Mouse (Mus musculus) adrenal gland, postnatal 4 days (tissue): ENCODE results near the gene Olfr1122. TPM values are rescaled to one million over a fixed set of nuclear protein-coding genes. Genes with fewer than 3 reads are reported as not detected.
"Not testable (repeated sequence)": the region's sequence is repeated elsewhere in the genome, so short reads cannot be mapped to it uniquely, and the experiment has no call there.

Source experiments
- DNase-seq, 2 experiments: peaks; one replicate each; pipeline ENCODE4 v3.0.0; 2021 to 2022; ENCODE audit warnings: low spot score in 2 of 2, mixed read lengths in 2 of 2
- long read RNA-seq, 2 experiments: library from polyadenylated mRNA; stranded (forward); transcript quantifications; one replicate each; pipeline ENCODE4 v2.0.0; 2021
- total RNA-seq, 2 experiments: library from RNA; stranded (reverse); gene quantifications; 2 replicates each; pipeline ENCODE4 v1.2.3; 2021

Gene Olfr1122
- total RNA-seq, result under 1 TPM in 1 of 2 experiments, not detected in 1; 0.06 TPM
- long read RNA-seq, experiment 1, result 0 reads
- long read RNA-seq, experiment 2, result 0 reads

- DNase-seq, result no peak
Observed at GRCm38 (mm10) chr2:87385549-87385948, at the start of gene Olfr1122. Gene Olfr1122 (plus strand): TSS chr2:87385849.

- DNase-seq, result no peak
Observed at GRCm38 (mm10) chr2:87354515-87354914, 31.1 kb upstream of the Olfr1122 start, which contains the start of gene Olfr1120. Gene Olfr1120 (plus strand): TSS chr2:87354815.

- DNase-seq, result not testable (repeated sequence)
Observed at GRCm38 (mm10) chr2:87360121-87360520, 25.5 kb upstream of the Olfr1122 start.

- DNase-seq, result no peak
Observed at GRCm38 (mm10) chr2:87369595-87369994, 16.1 kb upstream of the Olfr1122 start, which contains the start of gene Olfr1121. Gene Olfr1121 (plus strand): TSS chr2:87369895.

GRCm38 (mm10) chr2:87371726-87372125 lies 13.9 kb upstream of the Olfr1122 start:
- no peak for DNase-seq

GRCm38 (mm10) chr2:87383935-87384334 lies 1.7 kb upstream of the Olfr1122 start:
- no peak for DNase-seq

- DNase-seq, result not testable (repeated sequence)
Observed at GRCm38 (mm10) chr2:87393605-87394004, 8.0 kb downstream of the Olfr1122 start.

- DNase-seq, result not testable (repeated sequence)
Observed at GRCm38 (mm10) chr2:87394686-87395085, 9.0 kb downstream of the Olfr1122 start.

- no peak for DNase-seq
Observed at GRCm38 (mm10) chr2:87416335-87416734, 30.7 kb downstream of the Olfr1122 start, which contains the start of gene Olfr1123. Gene Olfr1123 (plus strand): TSS chr2:87416635.

GRCm38 (mm10) chr2:87429975-87430374 lies 44.3 kb downstream of the Olfr1122 start, which contains the start of gene Olfr1124:
Gene Olfr1124 (plus strand): TSS chr2:87430275.
- DNase-seq, result no peak

- no peak for DNase-seq
Observed at GRCm38 (mm10) chr2:87437731-87438130, 52.1 kb downstream of the Olfr1122 start.

Other genes with a start within 250 kb of the Olfr1122 start
- not detected for gene Olfr1110, start 245.5 kb upstream of the Olfr1122 start, total RNA-seq
- not detected for gene Olfr1111, start 233.2 kb upstream of the Olfr1122 start, total RNA-seq
- not detected for gene Olfr1112, start 198.1 kb upstream of the Olfr1122 start, total RNA-seq
- gene Olfr1113, start 176.9 kb upstream of the Olfr1122 start, total RNA-seq, result not detected
- not detected for gene Olfr1115, start 137.8 kb upstream of the Olfr1122 start, total RNA-seq
- not detected for gene Olfr1116, start 118.3 kb upstream of the Olfr1122 start, total RNA-seq
- gene Olfr1118, start 78.3 kb upstream of the Olfr1122 start, total RNA-seq, result not detected
- not detected for gene Olfr1120, start 31.0 kb upstream of the Olfr1122 start, total RNA-seq
- not detected for gene Olfr1121, start 16.0 kb upstream of the Olfr1122 start, total RNA-seq
- gene Olfr1123, start 30.8 kb downstream of the Olfr1122 start, total RNA-seq, result not detected
- not detected for gene Olfr1124, start 44.4 kb downstream of the Olfr1122 start, total RNA-seq
- gene Olfr1126, start 68.1 kb downstream of the Olfr1122 start, total RNA-seq, result not detected
- gene Pramel7, start 111.2 kb downstream of the Olfr1122 start, total RNA-seq, result not detected
- gene Pramel6, start 120.7 kb downstream of the Olfr1122 start, total RNA-seq, result not detected
- not detected for gene Olfr153, start 145.9 kb downstream of the Olfr1122 start, total RNA-seq
- gene Olfr1128, start 159.7 kb downstream of the Olfr1122 start, total RNA-seq, result not detected
- gene Olfr1129, start 188.1 kb downstream of the Olfr1122 start, total RNA-seq, result not detected
- not detected for gene Olfr1130, start 220.4 kb downstream of the Olfr1122 start, total RNA-seq
- not detected for gene Olfr1131, start 241.3 kb downstream of the Olfr1122 start, total RNA-seq